Mouse (Mus musculus) heart, embryonic 10.5 days (tissue): ENCODE data around the gene Myl12a. TPM values are rescaled to one million over a fixed set of nuclear protein-coding genes. Genes with fewer than 3 reads are reported as not detected.

Source experiments
- DNase-seq: peaks from one replicate; pipeline ENCODE4 v3.0.0-alpha.2; 2017; ENCODE audit warnings: low spot score
- H3K27ac ChIP-seq: fragments of 300-500 bp; sonication (generic); 2 replicates; pipeline ENCODE4 v1.5.1; 2016; ENCODE audit warnings: mild to moderate bottlenecking
- H3K27me3 ChIP-seq: fragments of 300-500 bp; sonication (generic); 2 replicates; pipeline ENCODE4 v1.6.1; 2016; ENCODE audit warnings: mild to moderate bottlenecking; ENCODE audit not compliant: poor library complexity, insufficient read depth, severe bottlenecking
- H3K36me3 ChIP-seq: fragments of 300-500 bp; sonication (generic); 2 replicates; pipeline ENCODE4 v1.6.1; 2016; ENCODE audit warnings: mild to moderate bottlenecking, moderate library complexity
- H3K4me1 ChIP-seq: fragments of 300-500 bp; sonication (generic); 2 replicates; pipeline ENCODE4 v1.6.1; 2016; ENCODE audit warnings: mild to moderate bottlenecking
- H3K4me3 ChIP-seq: fragments of 300-500 bp; sonication (generic); 2 replicates; pipeline ENCODE4 v1.5.1; 2016; ENCODE audit warnings: mild to moderate bottlenecking, moderate library complexity
- H3K9me3 ChIP-seq: fragments of 300-500 bp; sonication (generic); 2 replicates; pipeline ENCODE4 v1.6.1; 2016; ENCODE audit warnings: mild to moderate bottlenecking, moderate library complexity
- WGBS: fragments of 180-500 bp; shearing (Covaris S2); methylation state at CpG from one replicate; pipeline ENCODE4 v1.1.7; 2016; 5-methylcytosine and 5-hydroxymethylcytosine counted together
- polyA plus RNA-seq: library from polyadenylated mRNA; unstranded; fragments of >200 nt; fragmentation: Nextera tagmentation; extraction: Ambion mirVana; gene quantifications from 2 replicates; pipeline ENCODE4 v1.2.1, GENCODE M21; 2016

The Myl12a gene
- polyA plus RNA-seq, 1 experiment from 2014 or later = 776 TPM

DNA sequence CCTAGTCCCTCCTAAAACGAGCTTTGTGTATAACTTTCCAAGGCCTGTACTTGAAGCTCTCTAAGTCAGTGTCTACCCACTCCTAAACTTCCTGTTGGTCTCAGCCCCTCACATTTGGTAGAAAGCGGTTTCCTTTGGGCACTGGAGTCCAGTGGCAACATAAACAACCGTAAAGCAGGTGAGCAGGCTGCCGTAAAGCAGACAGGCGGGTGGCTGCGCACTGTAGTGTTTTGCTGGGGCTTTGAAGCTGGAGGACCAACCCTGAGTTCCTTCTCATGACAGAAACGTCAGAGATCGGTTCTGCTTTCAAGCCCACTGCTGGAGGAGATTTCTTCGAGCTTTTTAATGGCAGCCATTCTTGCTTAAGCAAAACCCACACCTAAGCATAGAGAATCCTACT, 10.0 kb downstream of the Myl12a start:
- Histone ChIP-seq H3K27ac (peak overlapping the region; percentile 64), H3K4me3 (no peak overlapping the region), H3K4me1 (peaks cover 71% of the 10 kb centered on the region), H3K9me3 (no peaks in the 10 kb centered on the region), H3K36me3 (peaks cover 60% of the 10 kb centered on the region), H3K27me3 (no peaks in the 10 kb centered on the region)
- DNase-seq = no peak
- WGBS = 79% methylated on average over 9 of the region's 9 CpGs

DNA sequence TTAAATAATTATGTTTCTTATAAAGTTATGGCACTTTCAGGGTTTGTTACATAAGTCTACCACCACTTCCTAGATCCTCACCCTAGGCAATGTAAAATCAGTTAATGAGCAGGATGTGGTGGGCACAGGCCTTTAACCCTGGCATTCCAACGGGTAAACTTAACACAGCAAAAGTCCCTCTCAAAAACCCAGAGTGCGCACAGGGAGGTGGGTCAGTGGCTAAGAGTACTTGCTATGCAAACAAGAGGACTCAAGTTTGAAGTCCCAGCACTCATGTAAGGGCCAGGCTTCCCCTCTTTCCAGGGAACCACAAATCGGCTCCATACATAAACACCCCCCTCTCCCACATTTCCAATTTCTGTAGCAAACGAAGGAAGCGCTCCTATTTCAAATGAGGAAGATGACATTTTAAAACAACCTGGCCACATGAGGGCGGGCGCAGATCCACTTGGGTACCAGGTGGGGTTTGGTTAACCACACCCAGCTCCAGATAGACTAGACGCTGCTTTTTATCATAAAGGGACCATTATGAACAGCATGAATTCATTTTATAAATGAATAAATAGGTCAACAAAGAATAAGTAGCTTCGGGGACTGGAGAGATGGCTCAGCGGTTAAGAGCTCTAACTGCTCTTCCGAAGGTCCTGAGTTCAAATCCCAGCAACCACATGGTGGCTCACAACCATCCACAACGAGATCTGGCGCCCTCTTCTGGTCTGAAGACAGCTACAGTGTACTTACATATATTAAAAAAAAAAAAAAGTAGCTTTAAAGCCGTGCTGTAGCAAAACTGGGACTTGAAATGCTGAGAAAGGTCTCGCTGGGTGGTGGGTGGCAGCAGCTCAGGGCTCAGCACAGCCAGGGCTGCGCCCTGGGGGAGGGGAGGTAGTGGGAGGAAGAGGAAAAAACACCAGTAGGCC, 10.7 kb downstream of the Myl12a start:
- H3K27ac ChIP-seq = peak overlapping the region; percentile 64; the same call in 1 of the 2 replicates

DNA sequence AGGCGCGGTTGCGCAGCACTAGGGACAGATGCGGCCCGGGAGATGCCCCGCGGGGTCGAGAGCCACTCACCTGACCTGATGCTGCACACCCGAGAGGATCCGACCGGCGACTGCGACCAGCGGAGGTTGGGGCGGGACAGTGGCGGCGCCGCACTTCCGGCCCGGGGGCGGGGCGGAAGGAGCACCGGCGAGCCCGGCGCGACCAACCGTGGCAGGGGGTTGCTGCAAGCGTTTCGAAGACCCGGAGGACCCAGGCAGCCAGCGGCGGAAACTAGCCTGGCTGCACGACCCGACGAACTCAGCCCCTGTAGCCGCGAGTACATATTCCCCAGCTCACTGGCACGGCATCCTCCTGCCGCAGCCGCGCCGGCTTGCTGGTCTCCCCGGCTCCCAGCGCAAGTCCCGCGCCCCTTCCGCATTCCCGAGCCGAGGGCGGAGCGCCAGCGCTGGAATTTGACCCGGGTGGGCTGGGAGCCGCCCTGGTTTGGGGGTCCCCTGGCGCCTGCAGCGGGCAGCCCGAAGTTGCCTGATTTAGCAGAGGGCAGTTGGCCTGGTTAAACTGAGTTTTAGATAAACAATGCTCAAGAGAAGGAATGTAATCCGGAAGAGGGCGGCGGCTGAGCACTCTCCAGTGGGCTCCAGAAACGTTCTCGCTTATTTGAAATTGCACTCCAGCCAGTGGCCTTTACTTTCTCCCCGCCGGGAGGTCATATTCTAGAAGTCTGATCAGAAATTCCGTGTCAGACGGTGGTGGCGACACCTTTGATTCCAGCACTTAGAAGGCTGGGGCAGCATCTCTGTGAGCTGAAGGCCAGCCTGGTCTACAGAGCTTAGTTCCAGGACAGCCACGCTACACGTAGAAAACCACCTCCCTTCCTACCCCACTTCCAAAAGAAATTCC, 12.0 kb downstream of the Myl12a start:
- WGBS = under 1% methylated on average over 70 of the region's 70 CpGs
- peak overlapping the region; percentile 92 for H3K27ac ChIP-seq
- peak; percentile 92 for DNase-seq
- peak overlapping the region; percentile 93 for H3K4me3 ChIP-seq
- peaks cover 65% of the 10 kb centered on the region for H3K4me1 ChIP-seq
- H3K27me3 ChIP-seq = no peaks in the 10 kb centered on the region
- peaks cover 67% of the 10 kb centered on the region for H3K36me3 ChIP-seq
- H3K9me3 ChIP-seq = no peaks in the 10 kb centered on the region

More for the DNA sequence above, 10.7 kb downstream of the Myl12a start:
- no peaks in the 10 kb centered on the region for H3K9me3 ChIP-seq
- H3K4me3 ChIP-seq = peak overlapping the region; percentile 93; the same call in 1 of the 2 replicates
- H3K36me3 ChIP-seq = peaks cover 65% of the 10 kb centered on the region
- H3K4me1 ChIP-seq = peaks cover 66% of the 10 kb centered on the region
- H3K27me3 ChIP-seq = no peaks in the 10 kb centered on the region
- WGBS = 81% methylated on average over 16 of the region's 16 CpGs
- DNase-seq = no peak

GRCm38 (mm10) chr17:70989991-70990390, 12.7 kb downstream of the Myl12a start:
- no peaks in the 10 kb centered on the region for H3K27me3 ChIP-seq
- no peaks in the 10 kb centered on the region for H3K9me3 ChIP-seq
- H3K27ac ChIP-seq = peak overlapping the region; percentile 92
- peak; percentile 81 for DNase-seq
- 2% methylated on average over 24 of the region's 24 CpGs for WGBS
- peaks cover 62% of the 10 kb centered on the region for H3K4me1 ChIP-seq
- H3K36me3 ChIP-seq = peaks cover 66% of the 10 kb centered on the region
- peak overlapping the region; percentile 93 for H3K4me3 ChIP-seq

GRCm38 (mm10) chr17:70989430-70989829, 13.2 kb downstream of the Myl12a start:
- DNase-seq = no peak
- H3K36me3 ChIP-seq = peaks cover 60% of the 10 kb centered on the region
- H3K4me1 ChIP-seq = peaks cover 57% of the 10 kb centered on the region
- peak overlapping the region; percentile 92; the same call in 1 of the 2 replicates for H3K27ac ChIP-seq
- H3K9me3 ChIP-seq = no peaks in the 10 kb centered on the region
- H3K4me3 ChIP-seq = peak overlapping the region; percentile 93
- H3K27me3 ChIP-seq = no peaks in the 10 kb centered on the region
- WGBS = 59% methylated on average over 8 of the region's 8 CpGs

DNA sequence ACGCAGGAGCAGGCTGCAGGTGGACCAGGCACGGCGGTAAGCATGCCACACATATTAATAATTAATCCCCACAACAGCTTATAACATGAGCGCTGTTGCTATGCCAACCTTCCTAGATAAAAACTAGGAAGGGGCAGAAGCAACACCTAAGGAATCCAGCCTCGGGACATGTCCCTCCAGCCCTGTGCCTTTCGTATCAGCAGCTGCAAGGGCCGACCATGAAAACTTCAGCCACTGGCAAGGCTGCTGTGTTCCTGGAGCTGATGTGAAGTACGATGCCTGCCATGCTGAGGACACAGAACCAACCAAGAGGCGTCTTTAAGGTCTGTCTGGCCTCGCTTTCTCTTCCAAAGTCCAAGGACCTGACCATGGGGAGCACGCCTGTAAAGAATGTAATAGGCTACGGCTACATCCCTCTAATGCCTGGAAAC, 14.3 kb downstream of the Myl12a start:
- Histone ChIP-seq H3K4me1 (peaks cover 49% of the 10 kb centered on the region), H3K9me3 (no peaks in the 10 kb centered on the region), H3K4me3 (no peak overlapping the region), H3K36me3 (peaks cover 54% of the 10 kb centered on the region), H3K27ac (no peak overlapping the region), H3K27me3 (peaks cover 5% of the 10 kb centered on the region; the same call in 1 of the 2 replicates)
- 91% methylated on average over 12 of the region's 12 CpGs for WGBS
- DNase-seq = no peak

DNA sequence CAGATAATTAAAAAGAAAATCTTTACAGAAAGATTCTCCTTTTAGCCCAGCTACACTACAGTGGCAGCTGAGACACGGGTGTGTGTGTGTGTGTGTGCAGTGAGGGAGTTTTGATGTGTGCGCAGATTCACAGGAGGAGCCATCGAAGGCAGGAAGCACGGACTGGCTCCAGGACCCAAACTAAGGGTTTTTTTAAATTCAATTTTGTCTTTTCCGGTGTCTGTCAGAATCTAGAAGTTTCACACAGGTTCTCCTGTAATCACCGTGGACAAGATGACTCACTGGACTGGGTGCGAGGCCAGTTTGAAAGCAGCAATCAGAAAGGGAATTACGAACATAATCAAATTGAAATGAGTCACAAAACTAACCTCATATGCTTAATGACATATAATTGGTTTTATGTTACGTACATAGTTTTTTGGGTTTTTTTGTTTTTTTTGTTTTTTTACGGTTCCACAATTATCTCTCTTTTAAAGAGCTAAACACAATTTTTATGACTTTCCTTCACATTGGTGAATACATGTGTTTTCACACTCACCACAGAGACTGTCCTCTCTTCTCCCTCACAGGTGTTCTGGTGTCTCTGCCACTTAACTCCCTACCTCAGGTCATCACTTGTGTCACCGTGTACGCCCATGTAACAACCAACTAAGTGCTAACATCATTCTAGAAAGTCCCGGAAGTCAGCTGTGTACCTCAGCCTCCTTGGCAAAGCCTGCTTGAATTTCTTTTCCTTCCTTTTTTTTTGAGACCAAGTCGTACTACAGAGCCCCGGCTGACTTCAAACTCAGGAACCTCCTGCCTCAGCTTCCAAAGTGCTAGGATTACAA, 15.6 kb downstream of the Myl12a start:
- Histone ChIP-seq H3K4me3 (no peak overlapping the region), H3K9me3 (no peaks in the 10 kb centered on the region), H3K27me3 (peaks cover 16% of the 10 kb centered on the region), H3K36me3 (peaks cover 53% of the 10 kb centered on the region), H3K27ac (no peak overlapping the region), H3K4me1 (peaks cover 38% of the 10 kb centered on the region)
- DNase-seq = no peak
- 90% methylated on average over 15 of the region's 15 CpGs for WGBS

DNA sequence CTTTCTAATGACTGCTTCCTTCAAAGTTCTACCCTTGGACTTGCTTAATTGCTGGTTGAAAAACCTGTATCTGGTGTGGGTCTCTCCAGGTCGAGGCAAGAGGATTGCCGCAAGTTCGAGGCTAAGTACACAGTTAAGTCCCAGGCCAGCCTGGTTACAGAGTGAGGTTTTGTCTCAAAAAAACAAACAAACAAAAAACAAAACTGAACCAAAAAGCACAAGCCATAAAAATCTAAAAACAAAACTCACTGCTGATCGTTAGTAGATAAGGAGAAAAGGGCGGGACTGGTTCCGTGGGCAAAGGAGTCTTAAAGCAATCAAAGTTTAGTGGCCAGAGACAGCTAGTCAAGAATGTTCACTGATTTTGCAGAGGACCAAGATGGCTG, 16.3 kb downstream of the Myl12a start:
- Histone ChIP-seq H3K36me3 (peaks cover 55% of the 10 kb centered on the region), H3K27ac (no peak overlapping the region), H3K9me3 (no peaks in the 10 kb centered on the region; the same call in 1 of the 2 replicates), H3K4me3 (no peak overlapping the region), H3K4me1 (peaks cover 31% of the 10 kb centered on the region), H3K27me3 (peaks cover 23% of the 10 kb centered on the region)
- no peak for DNase-seq
- 89% methylated on average over 6 of the region's 6 CpGs for WGBS

DNA sequence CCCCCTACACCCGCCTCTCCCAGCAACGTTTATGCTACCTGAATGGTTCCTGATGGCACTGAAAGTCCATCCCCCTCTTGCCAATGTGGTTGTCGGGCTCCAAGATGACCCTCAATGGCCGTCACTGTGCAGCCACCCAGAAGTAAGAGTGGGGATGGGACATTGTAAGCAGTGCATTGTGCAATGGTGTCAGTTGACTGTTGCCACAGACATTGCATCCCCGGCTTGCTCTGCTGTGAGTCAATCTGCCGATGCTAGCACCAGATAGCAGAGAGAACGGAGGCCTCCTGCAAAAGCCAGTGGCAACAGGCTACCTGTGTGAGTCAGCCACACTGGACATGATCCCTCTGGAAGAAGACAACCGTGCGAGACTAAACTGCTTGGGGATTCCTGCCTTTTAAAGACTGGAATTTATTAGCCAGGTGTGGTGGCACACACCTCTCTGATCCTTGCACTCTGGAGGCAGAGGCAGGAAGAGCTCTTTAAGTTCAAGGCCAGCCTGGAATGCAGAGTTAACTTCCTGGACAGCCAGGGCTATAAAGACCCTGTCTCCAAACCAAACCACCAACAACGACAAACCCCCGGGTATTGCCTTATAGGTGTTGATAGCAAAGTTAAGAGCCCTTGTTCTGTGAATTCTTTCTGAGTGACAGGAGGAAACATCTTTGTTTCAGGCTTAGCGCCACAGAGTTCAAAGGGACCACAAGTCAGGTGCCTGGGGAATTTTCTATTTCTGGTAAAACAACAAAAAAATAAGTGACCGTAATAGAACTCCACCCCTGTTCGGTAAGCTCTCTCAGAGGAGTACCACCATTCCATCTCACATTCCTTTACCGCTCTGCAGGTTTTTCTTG, 16.9 kb downstream of the Myl12a start:
- no peak for DNase-seq
- H3K27ac ChIP-seq = no peak overlapping the region; the same call in 1 of the 2 replicates
- 82% methylated on average over 15 of the region's 15 CpGs for WGBS
- peaks cover 59% of the 10 kb centered on the region for H3K36me3 ChIP-seq
- H3K9me3 ChIP-seq = no peaks in the 10 kb centered on the region; the same call in 1 of the 2 replicates
- H3K4me1 ChIP-seq = peaks cover 25% of the 10 kb centered on the region
- H3K4me3 ChIP-seq = no peak overlapping the region
- H3K27me3 ChIP-seq = peaks cover 29% of the 10 kb centered on the region

- Histone ChIP-seq H3K27ac (no peak overlapping the region), H3K36me3 (peaks cover 50% of the 10 kb centered on the region), H3K4me1 (peaks cover 10% of the 10 kb centered on the region), H3K4me3 (no peak overlapping the region), H3K9me3 (no peaks in the 10 kb centered on the region; the same call in 1 of the 2 replicates), H3K27me3 (peaks cover 36% of the 10 kb centered on the region)
- DNase-seq = no peak
- WGBS = 76% methylated on average over 20 of the region's 20 CpGs
Observed at GRCm38 (mm10) chr17:70979345-70980223, 23.1 kb downstream of the Myl12a start.

GRCm38 (mm10) chr17:70977799-70978198, 24.9 kb downstream of the Myl12a start:
- no peak overlapping the region for H3K27ac ChIP-seq
- WGBS = 79% methylated on average over 6 of the region's 6 CpGs
- H3K9me3 ChIP-seq = no peaks in the 10 kb centered on the region; the same call in 1 of the 2 replicates
- no peak for DNase-seq
- peaks cover 10% of the 10 kb centered on the region for H3K4me1 ChIP-seq
- H3K27me3 ChIP-seq = peaks cover 28% of the 10 kb centered on the region
- H3K36me3 ChIP-seq = peaks cover 58% of the 10 kb centered on the region
- no peak overlapping the region for H3K4me3 ChIP-seq
